Mouse (Mus musculus) spleen, adult 2 months (tissue): Measurements from ENCODE around the gene Fbxo46. TPM values are rescaled to one million over a fixed set of nuclear protein-coding genes. Genes with fewer than 3 reads are reported as not detected.

Experiments
- DNase-seq, 2 experiments: peaks; one replicate each; pipeline versions ENCODE4 v3.0.0 to v3.0.0-alpha.2; 2012 to 2021; ENCODE audit warnings: low spot score in 2 of 2, low read depth in 1 of 2
- H3K27ac ChIP-seq: fragments of 200-500 bp; 2 replicates; pipeline ENCODE4 v1.5.1; 2012; ENCODE audit warnings: low read length, inconsistent platforms; ENCODE audit not compliant: insufficient read depth
- H3K27me3 ChIP-seq: fragments of 200-500 bp; 2 replicates; pipeline ENCODE4 v1.6.1; 2012; ENCODE audit warnings: mild to moderate bottlenecking, moderate library complexity, low read length, inconsistent platforms; ENCODE audit not compliant: control insufficient read depth, insufficient read depth
- H3K36me3 ChIP-seq: fragments of 200-500 bp; 2 replicates; pipeline ENCODE4 v1.6.1; 2012; ENCODE audit warnings: mild to moderate bottlenecking, low read length, inconsistent platforms; ENCODE audit not compliant: control insufficient read depth, insufficient read depth
- H3K4me1 ChIP-seq: fragments of 200-500 bp; 2 replicates; pipeline ENCODE4 v1.6.1; 2011; ENCODE audit warnings: inconsistent platforms; ENCODE audit not compliant: control insufficient read depth, insufficient read depth, insufficient read length
- H3K4me3 ChIP-seq: fragments of 200-500 bp; 2 replicates; pipeline ENCODE4 v1.5.1; 2011; ENCODE audit warnings: mild to moderate bottlenecking, inconsistent platforms; ENCODE audit not compliant: insufficient read depth, insufficient read length; ENCODE audit errors: extremely low read depth
- CTCF ChIP-seq: fragments of 200-500 bp; IDR thresholded peaks from 2 replicates; pipeline ENCODE4 v1.5.1; 2011; ENCODE audit warnings: mild to moderate bottlenecking, inconsistent platforms; ENCODE audit not compliant: insufficient read depth, insufficient read length, insufficient replicate concordance; ENCODE audit errors: extremely low read depth
- POLR2A ChIP-seq: fragments of 200-500 bp; IDR thresholded peaks from 2 replicates; pipeline ENCODE4 v1.6.1; 2011; ENCODE audit warnings: low read depth, low read length, inconsistent platforms
- WGBS: fragments of 180-500 bp; shearing (Covaris S2); methylation state at CpG from one replicate; pipeline ENCODE4 v1.1.7; 2018; 5-methylcytosine and 5-hydroxymethylcytosine counted together
- polyA plus RNA-seq: library from polyadenylated mRNA; depleted of rRNA; stranded (reverse); fragments of >200 nt; gene quantifications from 2 replicates; pipeline ENCODE4 v1.2.3, GENCODE M21; 2012

Fbxo46 gene
- polyA plus RNA-seq, 1 experiment = 15.4 TPM

GRCm38 (mm10) chr7:19164189-19164588, 44.5 kb downstream of the Fbxo46 start:
- no peak for DNase-seq
- H3K4me3 ChIP-seq = no peak overlapping the region
- H3K27ac ChIP-seq = no peak overlapping the region
- WGBS = 5% methylated on average over 6 of the region's 6 CpGs
- H3K27me3 ChIP-seq = peaks cover 7% of the 10 kb centered on the region; the same call in 1 of the 2 replicates
- no peaks in the 10 kb centered on the region for H3K36me3 ChIP-seq
- TF ChIP-seq POLR2A (no peak), CTCF (no peak)
- no peaks in the 10 kb centered on the region for H3K4me1 ChIP-seq

GRCm38 (mm10) chr7:19164978-19165377, 45.3 kb downstream of the Fbxo46 start:
- TF ChIP-seq POLR2A (no peak), CTCF (no peak)
- Histone ChIP-seq H3K36me3 (no peaks in the 10 kb centered on the region), H3K27me3 (0 out of 2 replicates have a peak, but pooled peaks cover 5% of the 10 kb centered on the region), H3K27ac (no peak overlapping the region), H3K4me3 (no peak overlapping the region), H3K4me1 (no peaks in the 10 kb centered on the region)
- DNase-seq = no peak
- 7% methylated on average over 13 of the region's 13 CpGs for WGBS

GRCm38 (mm10) chr7:19165656-19166423, 46.2 kb downstream of the Fbxo46 start, which contains the start of gene Gipr:
Gene Gipr, minus strand, starts transcription at chr7:19166127.
- Histone ChIP-seq H3K27ac (no peak within 1 kb of the TSS), H3K4me3 (no peak within 1 kb of the TSS), H3K27me3 (0 out of 2 replicates have a peak, but pooled peaks cover 2% of the 10 kb centered on the region), H3K4me1 (no peaks in the 10 kb centered on the region), H3K36me3 (no peaks in the 10 kb centered on the region)
- TF ChIP-seq POLR2A (no peak), CTCF (no peak)
- DNase-seq = no peak
- WGBS = 17% methylated on average over 14 of the region's 14 CpGs

GRCm38 (mm10) chr7:19166990-19167389, 47.3 kb downstream of the Fbxo46 start:
- Histone ChIP-seq H3K4me3 (no peak overlapping the region), H3K4me1 (no peaks in the 10 kb centered on the region), H3K27me3 (0 out of 2 replicates have a peak, but pooled peaks cover 2% of the 10 kb centered on the region), H3K36me3 (no peaks in the 10 kb centered on the region), H3K27ac (no peak overlapping the region)
- TF ChIP-seq POLR2A (no peak), CTCF (no peak)
- 85% methylated on average over 3 of the region's 3 CpGs for WGBS
- no peak for DNase-seq

GRCm38 (mm10) chr7:19169506-19169905, 49.8 kb downstream of the Fbxo46 start:
- no peaks in the 10 kb centered on the region for H3K36me3 ChIP-seq
- H3K4me3 ChIP-seq = no peak overlapping the region
- H3K27ac ChIP-seq = no peak overlapping the region
- 0 out of 2 replicates have a peak, but pooled peaks cover 2% of the 10 kb centered on the region for H3K27me3 ChIP-seq
- no peak for TF ChIP-seq POLR2A
- TF ChIP-seq CTCF = no peak
- WGBS = 43% methylated on average over 10 of the region's 10 CpGs
- no peaks in the 10 kb centered on the region for H3K4me1 ChIP-seq
- DNase-seq = no peak

GRCm38 (mm10) chr7:19170142-19170541, 50.5 kb downstream of the Fbxo46 start:
- no peak overlapping the region for H3K4me3 ChIP-seq
- 0 out of 2 replicates have a peak, but pooled peaks cover under 1% of the 10 kb centered on the region for H3K27me3 ChIP-seq
- H3K36me3 ChIP-seq = no peaks in the 10 kb centered on the region
- H3K27ac ChIP-seq = no peak overlapping the region
- no peak for TF ChIP-seq CTCF
- no peak for TF ChIP-seq POLR2A
- DNase-seq = no peak
- WGBS = 78% methylated on average over 8 of the region's 8 CpGs
- no peaks in the 10 kb centered on the region for H3K4me1 ChIP-seq

GRCm38 (mm10) chr7:19171831-19172230, 52.2 kb downstream of the Fbxo46 start:
- 46% methylated on average over 8 of the region's 8 CpGs for WGBS
- H3K27me3 ChIP-seq = peaks cover 14% of the 10 kb centered on the region

More at GRCm38 (mm10) chr7:19171831-19172230, 52.2 kb downstream of the Fbxo46 start:
- H3K36me3 ChIP-seq = no peaks in the 10 kb centered on the region
- no peaks in the 10 kb centered on the region for H3K4me1 ChIP-seq
- H3K27ac ChIP-seq = no peak overlapping the region
- TF ChIP-seq CTCF (no peak), POLR2A (no peak)
- no peak overlapping the region for H3K4me3 ChIP-seq
- DNase-seq = no peak
